Mouse (Mus musculus): ENCODE measurements around the gene Tbx19.

Gene Tbx19

DNA sequence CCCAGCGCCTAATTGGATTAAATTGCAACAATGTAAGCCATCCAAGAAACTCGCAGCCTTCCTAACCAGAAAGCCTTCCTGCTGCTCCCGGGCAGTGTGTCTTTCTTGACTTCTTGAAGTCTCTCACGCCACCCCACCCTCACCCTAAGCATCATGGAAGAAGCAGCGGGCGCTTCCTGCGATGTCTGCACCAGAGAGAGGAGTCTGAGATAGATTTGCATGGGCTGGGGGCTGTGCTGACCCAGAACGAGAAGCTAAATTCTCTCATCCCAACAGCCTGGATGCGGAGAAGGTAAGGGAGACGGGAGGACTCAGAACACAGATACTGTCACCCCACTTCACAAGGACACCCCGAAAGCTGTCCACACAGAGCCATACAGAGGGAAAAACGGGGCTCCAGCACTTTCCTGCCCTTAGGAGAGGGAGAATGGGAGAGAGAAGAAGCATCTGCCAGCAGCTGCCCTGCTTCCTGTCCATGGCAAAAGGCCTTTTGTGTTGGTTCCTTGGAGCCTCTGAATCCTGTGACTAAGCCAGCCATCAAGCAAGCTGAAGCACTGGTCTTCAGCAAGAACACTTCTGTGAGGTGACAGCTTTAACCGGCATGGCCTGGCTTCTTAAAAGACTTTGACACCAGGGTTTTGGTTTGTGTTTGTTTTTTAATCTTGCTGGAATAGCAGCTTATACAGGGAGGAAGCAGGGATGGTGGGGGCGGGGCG lies 41.4 kb downstream of the Tbx19 start:
- peak; percentile 27 for DNase-seq (ENCODE audit: low read depth, low spot score)

DNA sequence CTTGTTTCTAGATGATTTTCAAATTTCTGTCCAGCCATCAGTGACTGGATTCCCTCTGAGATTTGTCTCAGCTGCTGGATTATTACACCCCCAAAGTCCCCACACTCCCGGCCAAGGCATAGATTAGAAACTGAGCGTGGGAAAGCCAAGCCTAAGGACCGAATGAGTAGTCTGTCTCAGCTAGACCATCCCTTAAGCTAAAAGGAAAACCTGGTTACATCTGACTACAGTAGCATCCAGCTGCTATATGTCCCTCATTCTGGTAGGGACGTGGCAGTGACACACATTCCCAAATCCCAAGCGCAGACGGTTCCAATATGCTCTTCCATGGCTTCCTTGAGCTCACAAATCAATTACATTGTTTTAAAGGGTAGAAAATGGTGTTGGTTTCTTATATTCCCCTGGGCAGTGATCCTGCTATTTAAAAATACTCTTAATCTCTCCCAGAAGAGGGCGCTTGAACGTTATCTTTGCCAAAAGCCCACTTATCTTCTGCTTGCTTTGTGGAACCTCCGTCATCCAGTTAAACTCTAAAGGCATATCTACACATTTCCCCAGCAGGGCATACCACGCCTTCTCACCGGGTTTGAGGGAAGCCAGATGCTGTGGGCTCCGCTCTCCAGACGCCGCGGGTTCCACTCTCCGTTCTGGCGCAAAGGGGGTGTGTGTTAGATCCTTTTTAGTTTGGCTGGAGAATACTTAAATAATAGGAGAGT lies 46.0 kb downstream of the Tbx19 start:
- peak; percentile 32 for DNase-seq (ENCODE audit: low read depth, low spot score)

DNA sequence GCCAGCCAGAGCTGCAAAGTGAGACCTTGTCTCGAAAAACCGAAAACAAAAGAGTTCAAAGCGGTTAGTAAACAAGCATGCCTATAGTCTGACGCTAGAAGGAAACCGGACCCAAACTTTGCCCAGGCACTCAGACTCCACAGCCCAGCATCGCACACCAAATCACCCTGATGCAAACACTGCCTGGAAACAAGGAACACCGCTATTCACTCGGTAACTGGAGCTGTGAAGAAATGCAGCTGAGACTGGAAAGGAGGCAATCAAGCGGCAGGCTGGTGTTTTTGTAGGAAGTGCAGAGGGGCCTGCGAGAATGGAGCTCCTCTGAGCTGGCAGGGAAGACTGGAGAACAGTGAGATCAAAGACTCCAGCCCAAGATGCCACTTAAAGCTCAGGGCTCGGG lies 46.9 kb downstream of the Tbx19 start:
- no peak for DNase-seq (ENCODE audit: low read depth, low spot score)

- DNase-seq (ENCODE audit: low read depth, low spot score): no peak
Observed at GRCm38 (mm10) chr1:165110659-165111058, 49.9 kb downstream of the Tbx19 start.

DNA sequence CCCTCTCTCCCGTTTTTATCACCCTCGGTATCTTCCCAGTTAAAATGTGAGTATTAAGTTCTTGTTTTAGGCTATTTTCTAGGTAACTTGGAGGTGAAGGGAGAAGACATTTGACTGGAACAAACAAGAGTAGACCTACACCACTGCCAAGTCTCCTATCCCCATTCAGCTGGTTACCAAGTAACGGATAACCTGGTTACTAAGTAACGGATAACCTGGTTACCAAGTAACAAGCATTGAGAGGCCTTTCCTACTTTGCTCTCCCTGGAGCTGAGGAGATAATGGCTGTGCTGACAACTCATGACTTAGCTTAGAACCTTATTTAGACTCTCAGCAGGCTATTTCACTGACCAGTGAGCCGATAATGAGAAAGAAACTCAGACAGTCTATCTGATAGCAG lies 51.4 kb downstream of the Tbx19 start:
- DNase-seq (ENCODE audit: low read depth, low spot score): peak; percentile 35

DNA sequence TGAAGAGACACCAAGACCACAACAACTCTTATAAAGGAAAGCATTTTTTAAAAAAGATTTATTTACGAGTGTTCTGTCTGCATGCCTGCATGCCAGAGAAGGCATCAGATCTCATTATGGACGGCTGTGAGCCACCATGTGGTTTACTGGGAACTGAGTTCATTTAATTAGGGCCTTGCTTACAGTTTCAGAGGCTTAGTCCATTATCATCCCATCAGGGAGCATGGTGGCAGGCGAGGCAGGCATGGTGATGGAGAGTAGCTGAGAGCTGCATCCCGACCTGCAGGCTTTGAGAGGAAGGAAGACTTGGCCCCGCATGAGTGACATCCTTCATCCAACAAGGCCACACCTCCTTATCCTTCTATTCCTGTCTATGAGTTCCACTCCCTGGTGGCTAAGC lies 52.1 kb downstream of the Tbx19 start:
- no peak for DNase-seq (ENCODE audit: low read depth, low spot score)

GRCm38 (mm10) chr1:165106011-165106385 lies 54.6 kb downstream of the Tbx19 start:
- peak; percentile 59 for DNase-seq (ENCODE audit: low read depth, low spot score)

DNA sequence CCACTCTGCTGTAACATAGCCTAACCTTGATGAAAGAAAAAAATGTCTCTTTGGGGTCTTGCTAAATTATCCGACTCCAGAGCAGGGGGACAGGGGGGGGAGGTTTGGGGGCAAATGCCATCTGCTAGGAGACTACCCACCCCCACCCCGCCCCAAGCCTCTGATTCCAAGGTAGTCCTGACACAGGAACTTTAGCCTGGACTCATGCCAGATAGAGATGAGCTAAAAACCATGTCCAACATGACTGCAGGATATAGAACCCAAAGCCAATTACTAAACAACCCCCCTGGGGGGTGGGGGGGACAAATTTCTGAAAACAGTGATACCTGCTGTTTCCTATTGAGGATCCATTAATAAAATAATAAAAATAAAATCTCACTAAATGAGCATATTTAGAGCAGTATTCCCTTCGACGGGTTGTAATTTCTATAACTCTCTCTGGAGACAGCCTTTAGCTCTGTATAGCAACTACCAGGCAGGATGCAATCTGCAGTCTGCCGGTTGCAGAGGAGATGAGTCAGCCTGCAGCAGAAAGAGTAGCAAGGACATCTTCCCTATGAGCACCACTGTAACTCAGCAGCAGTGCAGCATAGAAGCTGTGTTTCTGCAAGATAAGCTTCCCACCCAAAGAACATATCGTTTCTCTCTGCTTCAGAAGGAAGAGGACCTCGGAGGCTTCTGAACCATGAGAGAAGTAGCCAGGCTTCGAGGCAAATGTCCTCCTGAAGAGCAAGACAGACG lies 55.1 kb downstream of the Tbx19 start:
- DNase-seq (ENCODE audit: low read depth, low spot score): no peak

DNA sequence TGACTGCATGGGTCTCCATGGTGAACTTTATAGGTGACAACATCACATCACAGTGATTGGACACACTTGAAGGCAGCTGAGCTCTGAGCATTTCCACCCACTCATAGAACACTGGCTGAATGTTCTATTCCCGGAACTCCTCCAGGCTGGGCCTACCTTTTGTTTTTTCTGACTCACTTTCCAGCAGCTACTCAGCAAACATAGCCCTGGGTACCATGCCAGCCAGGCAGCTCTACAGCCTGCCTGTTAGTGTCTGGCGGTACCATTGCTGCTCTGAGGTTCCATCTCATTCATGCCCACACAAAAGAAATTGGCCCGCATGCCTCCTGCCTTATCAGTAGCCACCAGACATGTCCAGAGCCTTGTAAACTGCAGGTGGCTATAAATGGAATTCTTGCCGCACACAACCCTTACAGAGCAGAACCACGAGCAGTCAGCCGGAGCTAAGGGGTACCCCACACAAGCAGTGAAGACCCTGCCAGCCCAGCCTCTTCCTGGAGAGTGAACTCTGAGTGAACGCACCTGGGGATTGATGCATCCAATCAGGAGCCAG lies 55.8 kb downstream of the Tbx19 start:
- no peak for DNase-seq (ENCODE audit: low read depth, low spot score)

DNA sequence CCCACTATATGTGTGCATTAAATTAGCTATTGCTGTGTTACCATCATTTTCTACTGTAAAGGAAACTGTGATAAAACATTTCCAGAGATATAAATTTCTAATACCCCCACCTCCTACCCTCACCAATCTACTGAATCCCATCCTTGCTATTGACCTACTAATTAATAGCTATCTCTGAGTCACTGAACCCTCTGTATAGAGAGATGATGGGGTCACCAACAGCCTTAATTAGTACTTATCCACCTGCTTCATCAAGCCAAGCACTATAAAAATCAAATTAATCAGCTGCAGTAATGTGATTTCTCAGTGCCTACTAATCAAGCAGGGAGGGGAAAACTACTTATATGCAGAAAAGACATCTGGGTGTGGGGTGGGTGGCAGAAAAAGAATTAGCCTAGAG lies 61.0 kb downstream of the Tbx19 start:
- DNase-seq (ENCODE audit: low read depth, low spot score): no peak

GRCm38 (mm10) chr1:165094871-165095270 lies 65.7 kb downstream of the Tbx19 start:
- no peak for DNase-seq (ENCODE audit: low read depth, low spot score)

DNA sequence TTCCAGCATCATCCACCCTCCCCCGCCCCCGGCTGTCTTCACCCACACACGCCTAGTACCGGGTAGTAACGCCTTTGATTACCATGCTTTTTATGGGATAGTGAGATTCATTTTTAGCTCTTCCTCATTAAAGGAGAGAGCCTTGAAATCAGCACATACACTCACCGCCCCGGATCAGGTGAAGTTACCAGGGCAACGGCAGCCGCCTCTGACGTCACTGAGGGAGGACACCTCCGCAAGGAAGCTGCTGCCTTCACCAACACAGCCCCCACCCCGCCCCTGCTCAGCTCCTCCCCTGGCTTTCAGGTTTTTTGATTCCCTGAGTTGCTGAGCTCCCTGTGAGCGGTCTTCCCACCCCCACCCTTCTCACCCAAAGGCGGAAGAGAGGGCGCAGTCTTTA lies 68.9 kb downstream of the Tbx19 start:
- peak; percentile 75 for DNase-seq (ENCODE audit: low read depth, low spot score)

DNA sequence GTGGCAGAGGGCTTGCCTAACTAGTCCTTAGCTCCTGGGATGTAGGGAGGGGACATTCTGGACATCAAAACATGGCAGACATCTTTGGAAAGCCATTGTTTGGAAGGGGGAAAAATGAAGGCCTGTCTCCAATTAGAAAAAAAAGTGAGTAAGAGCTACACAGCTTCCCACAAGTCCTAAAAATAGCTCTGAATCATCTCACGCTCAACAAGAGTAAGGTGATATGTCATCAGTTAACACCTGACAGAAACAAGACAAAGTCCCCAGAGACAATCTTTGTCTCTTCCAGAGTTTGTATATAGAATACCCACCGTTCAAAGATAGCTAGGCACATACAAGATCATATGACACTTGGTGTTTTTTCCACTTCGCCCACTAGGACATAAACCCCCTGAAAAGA lies 71.0 kb downstream of the Tbx19 start:
- no peak for DNase-seq (ENCODE audit: low read depth, low spot score)
